Mouse (Mus musculus): Measurements from ENCODE around the gene Evi5.

GRCm38 (mm10) chr5:107698888-107699287 is 176.0 kb downstream of the Evi5 start:
- no peak for TF ChIP-seq CTCF (IDR thresholded peaks at IDR 0.05; ENCODE audit: control insufficient read depth, insufficient read depth, insufficient read length)
- TF ChIP-seq MAX (IDR thresholded peaks at IDR 0.05): no peak
- TF ChIP-seq MYOD1 (IDR thresholded peaks at IDR 0.05; ENCODE audit: control insufficient read depth, insufficient read length, low read depth): no peak
- TF ChIP-seq MYOG (IDR thresholded peaks at IDR 0.05; ENCODE audit: control insufficient read depth, extremely low read depth, insufficient read length): no peak
